Mouse (Mus musculus) intestine, embryonic 16.5 days (tissue): ENCODE measurements at regions not wholly inside any gene's neighbourhood (a gene's known extent, or its start where the extent isn't known, plus 50 kb on each side); places are given as distances from the start of the nearest gene placed in this dataset.
"Not testable (repeated sequence)": the region's sequence is repeated elsewhere in the genome, so short reads cannot be mapped to it uniquely, and the experiment has no call there.

ENCODE experiments used
- ATAC-seq: fragments of 200-750 bp; cut with Nextera tagmentation; 2 replicates; pipeline ENCODE4 v1.8.0; 2017; ENCODE audit warnings: moderate TSS enrichment, moderate library complexity
- H3K27ac ChIP-seq: fragments of 300-500 bp; sonication (generic); 2 replicates; pipeline ENCODE4 v1.5.1; 2014; ENCODE audit warnings: mild to moderate bottlenecking, low read length
- H3K27me3 ChIP-seq: fragments of 300-500 bp; sonication (generic); replicated peaks from 2 replicates; pipeline ENCODE4 v1.6.1; 2014; ENCODE audit warnings: low read length, control low read depth, mixed read lengths; ENCODE audit not compliant: control insufficient read depth, insufficient read depth
- H3K36me3 ChIP-seq: fragments of 300-500 bp; sonication (generic); 2 replicates; pipeline ENCODE4 v1.6.1; 2014; ENCODE audit warnings: low read length, control low read depth; ENCODE audit not compliant: control insufficient read depth, insufficient read depth
- H3K4me1 ChIP-seq: fragments of 300-500 bp; sonication (generic); 2 replicates; pipeline ENCODE4 v1.6.1; 2014; ENCODE audit warnings: low read length, control low read depth, mixed read lengths; ENCODE audit not compliant: control insufficient read depth, insufficient read depth
- H3K4me2 ChIP-seq: fragments of 300-500 bp; sonication (generic); 2 replicates; pipeline ENCODE4 v1.6.1; 2014; ENCODE audit warnings: low read depth, low read length, control low read depth
- H3K4me3 ChIP-seq: fragments of 300-500 bp; sonication (generic); 2 replicates; pipeline ENCODE4 v1.5.1; 2014; ENCODE audit warnings: mild to moderate bottlenecking, low read length
- H3K9ac ChIP-seq: fragments of 300-500 bp; sonication (generic); 2 replicates; pipeline ENCODE4 v1.6.1; 2014; ENCODE audit warnings: low read depth, low read length
- H3K9me3 ChIP-seq: fragments of 300-500 bp; sonication (generic); 2 replicates; pipeline ENCODE4 v1.6.1; 2016; ENCODE audit warnings: low read length, control low read depth; ENCODE audit not compliant: control insufficient read depth
- WGBS: fragments of 180-500 bp; shearing (Covaris S2); extraction: QIAGEN DNeasy Blood & Tissue Kit; methylation state at CpG from one replicate; pipeline ENCODE4 v1.1.7; 2014; 5-methylcytosine and 5-hydroxymethylcytosine counted together

DNA sequence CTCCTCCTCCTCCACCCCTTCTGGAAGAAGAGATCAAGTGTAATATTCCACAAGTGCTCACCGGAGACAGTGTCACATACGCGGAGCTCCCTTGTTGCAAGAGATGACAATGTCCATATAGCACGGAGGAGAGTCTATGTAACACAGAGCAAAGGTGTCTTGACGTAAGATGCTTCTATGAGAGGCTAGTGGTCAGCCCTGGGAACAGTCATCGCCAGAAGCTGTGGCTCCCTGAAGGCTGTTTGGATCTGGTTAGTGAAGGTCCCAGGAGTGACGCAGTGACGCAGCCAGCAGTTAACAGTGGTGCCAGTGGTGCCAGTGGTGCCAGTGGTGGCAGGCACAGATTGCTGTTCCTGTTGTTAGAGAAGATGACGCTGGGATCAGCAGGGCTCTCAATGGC, 66.9 kb downstream of the Twistnb start:
- Histone ChIP-seq H3K4me1 (no peaks in the 10 kb centered on the region), H3K4me2 (no peak overlapping the region), H3K9ac (no peak overlapping the region), H3K9me3 (no peaks in the 10 kb centered on the region), H3K4me3 (no peak overlapping the region), H3K27me3 (no peaks in the 10 kb centered on the region), H3K36me3 (no peaks in the 10 kb centered on the region), H3K27ac (no peak overlapping the region)
- ATAC-seq: no peak
- WGBS: 90% methylated on average over 9 of the region's 9 CpGs

DNA sequence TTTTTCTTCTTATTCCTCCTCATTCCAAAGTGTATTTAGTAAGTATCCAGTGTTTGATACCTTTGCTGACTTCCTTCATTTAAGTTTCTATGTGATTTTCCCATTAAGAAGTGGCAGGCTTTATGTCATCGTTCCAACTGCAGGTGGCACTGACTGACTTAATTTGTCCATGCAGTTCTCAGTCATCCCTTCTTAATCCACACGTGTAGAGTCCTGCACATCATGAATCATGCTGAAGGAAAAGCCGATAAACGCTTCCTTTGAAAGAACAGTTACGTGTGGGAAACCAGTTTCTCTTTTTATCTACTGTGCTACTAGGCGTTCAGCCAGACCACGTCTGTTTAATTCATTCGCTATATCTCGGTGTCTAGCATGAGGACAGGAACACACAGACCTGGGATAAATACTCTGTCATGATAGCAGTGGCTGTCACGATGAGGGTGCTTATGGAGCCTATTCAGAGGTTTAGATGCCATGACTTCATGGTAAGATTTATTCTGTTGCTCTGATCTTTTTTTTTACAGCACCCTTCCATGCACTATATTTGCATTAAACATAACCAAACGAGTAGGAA, 68.0 kb downstream of the Twistnb start:
- Histone ChIP-seq H3K9me3 (no peaks in the 10 kb centered on the region), H3K4me1 (no peaks in the 10 kb centered on the region), H3K27ac (no peak overlapping the region), H3K4me2 (no peak overlapping the region), H3K9ac (no peak overlapping the region), H3K4me3 (no peak overlapping the region), H3K27me3 (no peaks in the 10 kb centered on the region), H3K36me3 (no peaks in the 10 kb centered on the region)
- 50% methylated on average over 11 of the region's 11 CpGs for WGBS
- no peak for ATAC-seq

DNA sequence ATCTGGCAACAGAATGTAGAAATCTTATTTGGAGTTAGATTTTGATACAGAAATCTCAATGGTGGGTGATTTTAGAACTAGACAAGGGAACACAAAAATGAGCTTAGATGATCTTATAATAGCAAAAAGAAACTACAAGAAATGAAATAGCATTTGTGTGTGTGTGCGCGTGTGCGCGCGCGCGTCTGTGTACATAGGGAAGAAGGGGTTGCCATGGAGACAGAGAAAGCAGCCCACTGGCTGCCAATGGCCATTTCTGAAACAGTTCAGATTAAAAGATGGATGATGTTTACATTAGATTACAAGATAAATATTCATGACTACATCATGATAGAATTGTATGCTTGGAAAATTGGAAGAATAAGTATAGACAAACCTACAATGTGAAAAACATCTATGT, 112.1 kb downstream of the Twistnb start:
- WGBS: 96% methylated on average over 7 of the region's 7 CpGs
- no peak overlapping the region for H3K27ac ChIP-seq
- H3K4me1 ChIP-seq: no peaks in the 10 kb centered on the region
- no peak overlapping the region for H3K4me3 ChIP-seq
- ATAC-seq: no peak
- no peak overlapping the region for H3K4me2 ChIP-seq
- H3K9me3 ChIP-seq: no peaks in the 10 kb centered on the region
- no peaks in the 10 kb centered on the region for H3K27me3 ChIP-seq
- H3K9ac ChIP-seq: no peak overlapping the region
- no peaks in the 10 kb centered on the region for H3K36me3 ChIP-seq

DNA sequence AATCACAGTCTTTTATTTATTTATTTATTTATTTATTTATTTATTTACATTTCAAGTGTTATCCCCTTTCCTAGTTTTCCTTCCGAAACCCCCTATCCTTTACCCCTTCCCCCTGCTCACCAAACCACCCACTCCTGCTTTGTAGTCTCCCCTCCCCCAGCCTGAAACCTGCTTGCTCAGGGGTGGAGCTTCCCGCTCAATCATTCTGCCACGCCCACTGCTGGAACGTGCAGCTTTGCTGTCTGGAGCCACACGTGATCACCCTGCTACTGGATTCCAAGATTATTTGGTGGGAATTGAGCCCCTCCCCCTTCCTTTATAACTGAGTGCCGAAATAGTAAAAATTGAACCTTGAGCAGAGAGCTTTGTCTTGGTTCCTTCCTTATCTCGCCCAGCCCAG, 122.2 kb downstream of the Twistnb start:
- 49% methylated on average over 7 of the region's 7 CpGs for WGBS
- not testable (repeated sequence) for H3K4me2 ChIP-seq, H3K4me3 ChIP-seq, ATAC-seq, H3K4me1 ChIP-seq, H3K9ac ChIP-seq, H3K36me3 ChIP-seq, H3K27ac ChIP-seq, H3K9me3 ChIP-seq, H3K27me3 ChIP-seq

DNA sequence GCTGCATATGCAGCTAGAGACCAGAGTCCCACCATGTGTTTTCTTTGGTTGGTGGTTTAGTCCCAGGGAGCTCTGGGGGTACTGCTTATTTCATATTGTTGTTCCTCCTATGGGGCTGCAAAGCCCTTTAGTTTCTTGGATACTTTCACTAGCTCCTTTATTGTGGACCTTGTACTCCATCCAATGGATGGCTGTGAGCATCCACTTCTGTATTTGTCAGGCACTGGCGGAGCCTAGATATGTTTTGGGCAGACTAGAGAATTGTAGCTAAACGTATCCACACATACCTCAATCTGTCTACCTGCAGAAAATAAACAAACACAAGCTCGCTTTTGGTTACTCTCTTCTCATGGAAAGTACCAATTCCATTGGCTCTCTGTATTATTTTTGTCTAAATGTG, 122.8 kb downstream of the Twistnb start:
- 90% methylated on average over 3 of the region's 3 CpGs for WGBS
- H3K4me1 ChIP-seq: no peaks in the 10 kb centered on the region
- ATAC-seq: no peak
- no peak overlapping the region for H3K9ac ChIP-seq
- H3K27ac ChIP-seq: no peak overlapping the region
- no peak overlapping the region for H3K4me3 ChIP-seq
- H3K9me3 ChIP-seq: no peaks in the 10 kb centered on the region
- no peaks in the 10 kb centered on the region for H3K36me3 ChIP-seq
- no peaks in the 10 kb centered on the region for H3K27me3 ChIP-seq
- H3K4me2 ChIP-seq: no peak overlapping the region

DNA sequence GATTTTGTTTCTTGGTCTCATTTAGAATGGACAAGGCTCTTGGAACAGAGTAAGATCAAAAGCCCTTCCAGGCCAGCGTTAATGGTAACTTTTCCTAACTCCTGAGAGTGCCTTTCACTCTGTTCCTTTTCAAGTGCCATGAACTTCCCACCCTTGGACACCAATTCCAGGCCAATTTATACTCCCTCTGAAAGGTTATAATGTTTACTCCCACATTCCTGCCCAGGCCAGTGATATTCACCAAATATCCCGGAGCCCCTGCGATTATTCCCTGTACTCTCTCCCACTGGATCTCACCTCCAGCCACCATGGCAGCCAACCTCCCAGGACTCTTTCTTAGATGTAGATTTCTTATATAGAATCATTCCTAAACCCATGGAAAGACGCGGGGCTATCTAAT, 123.2 kb downstream of the Twistnb start:
- no peaks in the 10 kb centered on the region for H3K27me3 ChIP-seq
- no peaks in the 10 kb centered on the region for H3K9me3 ChIP-seq
- no peak overlapping the region for H3K9ac ChIP-seq
- H3K27ac ChIP-seq: no peak overlapping the region
- no peak for ATAC-seq
- no peaks in the 10 kb centered on the region for H3K4me1 ChIP-seq
- H3K4me2 ChIP-seq: no peak overlapping the region
- H3K36me3 ChIP-seq: no peaks in the 10 kb centered on the region
- no peak overlapping the region for H3K4me3 ChIP-seq
- 88% methylated on average over 5 of the region's 5 CpGs for WGBS

DNA sequence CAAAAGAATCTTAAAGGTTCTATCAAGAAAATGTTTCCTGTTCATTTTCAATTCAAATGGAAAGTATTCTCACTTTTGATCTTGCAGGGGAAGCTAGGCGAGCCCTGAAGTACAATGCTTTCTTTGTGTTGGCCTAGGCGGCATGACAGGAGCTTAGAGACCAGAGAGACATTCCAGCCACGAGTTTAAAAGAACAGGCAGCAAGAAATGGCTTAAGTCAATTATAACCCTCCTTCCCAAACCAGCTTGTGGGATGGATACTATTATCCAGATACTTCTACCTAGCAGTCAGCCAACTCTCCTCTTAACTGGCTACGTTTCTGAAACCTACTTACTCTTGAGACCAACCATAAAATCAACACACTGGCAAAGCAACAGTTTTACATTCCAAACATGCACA, 124.3 kb downstream of the Twistnb start:
- no peaks in the 10 kb centered on the region for H3K36me3 ChIP-seq
- no peaks in the 10 kb centered on the region for H3K9me3 ChIP-seq
- H3K4me3 ChIP-seq: no peak overlapping the region
- H3K4me2 ChIP-seq: no peak overlapping the region
- H3K27me3 ChIP-seq: no peaks in the 10 kb centered on the region
- no peak overlapping the region for H3K27ac ChIP-seq
- no peaks in the 10 kb centered on the region for H3K4me1 ChIP-seq
- no peak overlapping the region for H3K9ac ChIP-seq
- ATAC-seq: no peak
- WGBS: 33% methylated on average over 4 of the region's 4 CpGs

DNA sequence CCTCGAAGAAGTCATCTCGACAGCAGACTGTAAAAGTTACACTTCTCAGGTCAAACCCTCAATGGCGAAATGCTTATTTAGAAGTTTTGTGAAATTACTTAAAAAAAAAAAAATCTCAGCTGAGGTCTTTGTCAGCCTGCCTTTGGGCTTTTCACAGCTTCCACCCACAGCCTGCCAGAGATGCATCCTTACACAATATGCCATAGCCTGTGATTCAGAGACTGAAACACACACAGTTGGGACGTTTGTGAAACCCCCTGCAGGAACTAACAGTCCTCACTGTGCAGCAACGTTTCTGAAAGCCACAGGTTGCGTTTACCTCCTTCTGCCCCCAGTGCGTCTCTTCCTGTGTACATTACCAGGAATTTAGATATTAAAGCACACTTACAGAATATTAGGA, 131.7 kb downstream of the Twistnb start:
- Histone ChIP-seq H3K27ac (no peak overlapping the region), H3K27me3 (no peaks in the 10 kb centered on the region), H3K4me2 (no peak overlapping the region), H3K4me3 (no peak overlapping the region), H3K4me1 (no peaks in the 10 kb centered on the region), H3K9me3 (no peaks in the 10 kb centered on the region), H3K36me3 (no peaks in the 10 kb centered on the region), H3K9ac (no peak overlapping the region)
- ATAC-seq: no peak
- WGBS: 62% methylated on average over 7 of the region's 7 CpGs

DNA sequence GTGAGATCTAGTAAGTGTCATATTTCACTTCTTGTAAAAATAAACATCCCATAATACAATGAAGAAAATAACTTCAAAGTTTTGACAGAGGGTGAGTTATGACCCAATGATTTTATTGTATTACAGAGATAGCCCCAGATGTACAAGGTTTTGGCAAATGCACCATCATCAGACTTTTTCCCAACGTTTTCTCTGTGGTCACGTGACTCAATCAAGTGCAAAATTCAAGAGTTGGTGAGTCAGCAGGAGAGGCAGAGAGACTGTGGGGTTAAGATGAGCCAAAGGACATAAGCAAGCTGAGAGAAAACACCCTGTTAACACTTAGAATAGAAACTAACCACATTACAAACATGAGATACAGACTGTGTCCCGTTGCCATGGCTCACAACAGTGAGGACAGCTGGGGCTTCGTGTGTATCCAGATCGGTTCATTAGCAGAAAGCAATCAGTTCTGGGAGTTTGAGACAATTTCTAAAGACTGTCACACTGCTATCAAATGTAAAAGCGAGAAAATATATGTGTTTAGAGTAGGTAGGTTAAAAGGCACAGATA, 148.5 kb downstream of the Twistnb start:
- ATAC-seq: no peak
- no peaks in the 10 kb centered on the region for H3K4me1 ChIP-seq
- H3K9ac ChIP-seq: no peak overlapping the region
- no peaks in the 10 kb centered on the region for H3K9me3 ChIP-seq
- H3K36me3 ChIP-seq: no peaks in the 10 kb centered on the region
- H3K4me2 ChIP-seq: no peak overlapping the region
- H3K27ac ChIP-seq: no peak overlapping the region
- 68% methylated on average over 6 of the region's 6 CpGs for WGBS
- no peaks in the 10 kb centered on the region for H3K27me3 ChIP-seq
- no peak overlapping the region for H3K4me3 ChIP-seq

DNA sequence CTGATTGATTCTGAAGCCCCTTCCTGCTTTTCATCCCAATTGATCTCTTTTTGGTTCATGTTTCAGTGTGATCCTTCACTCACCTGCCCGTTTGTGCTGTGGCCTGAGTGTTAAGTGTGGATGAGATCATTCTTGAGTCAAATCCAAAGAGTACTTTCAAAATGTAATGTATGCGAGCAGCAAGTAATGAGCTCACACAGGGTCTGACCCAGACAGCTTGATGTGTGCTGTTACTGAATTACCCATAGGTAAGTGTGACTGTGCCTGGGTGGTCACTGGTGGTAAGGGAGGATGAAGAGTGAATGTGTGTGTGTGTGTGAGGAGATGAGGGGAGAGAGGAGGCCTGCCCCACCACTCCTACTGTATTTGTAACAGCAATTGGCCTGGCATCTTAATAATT, 151.4 kb downstream of the Twistnb start:
- Histone ChIP-seq H3K4me2 (no peak overlapping the region), H3K4me3 (no peak overlapping the region), H3K9ac (no peak overlapping the region), H3K27ac (no peak overlapping the region), H3K36me3 (no peaks in the 10 kb centered on the region), H3K4me1 (no peaks in the 10 kb centered on the region), H3K9me3 (no peaks in the 10 kb centered on the region), H3K27me3 (no peaks in the 10 kb centered on the region)
- ATAC-seq: no peak
- 73% methylated on average over 2 of the region's 2 CpGs for WGBS
